Mouse (Mus musculus): ENCODE measurements around the gene Cdc25b.

Gene Cdc25b

GRCm38 (mm10) chr2:131188311-131188710 lies 1.6 kb downstream of the Cdc25b start:
- in situ Hi-C loops (cut with MboI; ENCODE audit: unreplicated experiment in 2 of 2): no loop called here

GRCm38 (mm10) chr2:131189521-131190309 lies 3.0 kb downstream of the Cdc25b start:
- in situ Hi-C loops (cut with MboI; ENCODE audit: unreplicated experiment in 2 of 2): no loop called here

GRCm38 (mm10) chr2:131190344-131191004 lies 3.7 kb downstream of the Cdc25b start:
- in situ Hi-C loops (cut with MboI; ENCODE audit: unreplicated experiment in 2 of 2): no loop called here

- in situ Hi-C loops (cut with MboI; ENCODE audit: unreplicated experiment in 2 of 2): no loop called here
Observed at GRCm38 (mm10) chr2:131191005-131191390, 4.2 kb downstream of the Cdc25b start.

GRCm38 (mm10) chr2:131196606-131197316 lies 10.0 kb downstream of the Cdc25b start:
- in situ Hi-C loops (cut with MboI; ENCODE audit: unreplicated experiment in 2 of 2): no loop called here

- in situ Hi-C loops (cut with MboI; ENCODE audit: unreplicated experiment in 2 of 2): no loop called here
Observed at GRCm38 (mm10) chr2:131200710-131201109, 14.0 kb downstream of the Cdc25b start.

GRCm38 (mm10) chr2:131201262-131201661 lies 14.5 kb downstream of the Cdc25b start:
- in situ Hi-C loops (cut with MboI; ENCODE audit: unreplicated experiment in 2 of 2): no loop called here

- in situ Hi-C loops (cut with MboI; ENCODE audit: unreplicated experiment in 2 of 2): no loop called here
Observed at GRCm38 (mm10) chr2:131203816-131204409, 17.2 kb downstream of the Cdc25b start.

- in situ Hi-C loops (cut with MboI; ENCODE audit: unreplicated experiment in 2 of 2): no loop called here
Observed at GRCm38 (mm10) chr2:131204410-131204981, 17.7 kb downstream of the Cdc25b start.

- in situ Hi-C loops (cut with MboI; ENCODE audit: unreplicated experiment in 2 of 2): loop anchor here in 1 of 2 experiments (5.0 kb wide), 1 partner anchor 47 kb away; no protein-coding TSS in a partner anchor
Observed at GRCm38 (mm10) chr2:131205521-131206182, 18.9 kb downstream of the Cdc25b start.

- in situ Hi-C loops (cut with MboI; ENCODE audit: unreplicated experiment in 2 of 2): loop anchor here in 1 of 2 experiments (5.0 kb wide), 1 partner anchor 46 kb away; no protein-coding TSS in a partner anchor
Observed at GRCm38 (mm10) chr2:131206778-131207177, 20.0 kb downstream of the Cdc25b start, which contains the start of gene Ap5s1. Ap5s1 (plus strand) TSS chr2:131207078.

GRCm38 (mm10) chr2:131208356-131208755 lies 21.6 kb downstream of the Cdc25b start:
- in situ Hi-C loops (cut with MboI; ENCODE audit: unreplicated experiment in 2 of 2): loop anchor here in 1 of 2 experiments (5.0 kb wide), 1 partner anchor 44 kb away; no protein-coding TSS in a partner anchor

- in situ Hi-C loops (cut with MboI; ENCODE audit: unreplicated experiment in 2 of 2): loop anchor here in 1 of 2 experiments (5.0 kb wide), 1 partner anchor 43 kb away; no protein-coding TSS in a partner anchor
Observed at GRCm38 (mm10) chr2:131209125-131209795, 22.5 kb downstream of the Cdc25b start.

GRCm38 (mm10) chr2:131209969-131210792 lies 23.4 kb downstream of the Cdc25b start:
- in situ Hi-C loops (cut with MboI; ENCODE audit: unreplicated experiment in 2 of 2): loop anchor here (5.0 kb wide), 2 partner anchors 33 to 42 kb away; no protein-coding TSS in a partner anchor

- in situ Hi-C loops (cut with MboI; ENCODE audit: unreplicated experiment in 2 of 2): loop anchor here (5.0 kb wide), 1 partner anchor 34 kb away; no protein-coding TSS in a partner anchor
Observed at GRCm38 (mm10) chr2:131211026-131211615, 24.4 kb downstream of the Cdc25b start.

GRCm38 (mm10) chr2:131213773-131214172 lies 27.0 kb downstream of the Cdc25b start:
- in situ Hi-C loops (cut with MboI; ENCODE audit: unreplicated experiment in 2 of 2): loop anchor here (5.0 kb wide), 1 partner anchor 36 kb away; no protein-coding TSS in a partner anchor

Data from v-Abl transformed pro-B cells (cell line).